Mouse (Mus musculus) G1E (cell line): ENCODE results near the gene Scp2d1. TPM values are rescaled to one million over a fixed set of nuclear protein-coding genes. Genes with fewer than 3 reads are reported as not detected.

Experiments used
- ATAC-seq: 2 replicates; pipeline ENCODE4 v1.8.0; 2016; ENCODE audit warnings: mild to moderate bottlenecking; ENCODE audit not compliant: insufficient number of reproducible peaks, poor library complexity, low FRiP score, severe bottlenecking; ENCODE audit errors: extremely low read depth
- DNase-seq: peaks from one replicate; pipeline ENCODE4 v3.0.0; 2012; ENCODE audit warnings: low spot score
- H3K27me3 ChIP-seq: 2 replicates; pipeline ENCODE4 v1.6.1; 2012; ENCODE audit warnings: mild to moderate bottlenecking, low read length, inconsistent platforms; ENCODE audit not compliant: insufficient read depth
- H3K36me3 ChIP-seq: replicated peaks from 2 replicates; pipeline ENCODE3; 2012; ENCODE audit warnings: mild to moderate bottlenecking, inconsistent platforms
- H3K4me1 ChIP-seq: 2 replicates; pipeline ENCODE4 v1.6.1; 2012; ENCODE audit warnings: low read depth, low read length, inconsistent platforms, mixed read lengths; ENCODE audit not compliant: insufficient read depth
- H3K4me3 ChIP-seq: 2 replicates; pipeline ENCODE4 v1.5.1; 2012; ENCODE audit warnings: low read depth, mild to moderate bottlenecking, inconsistent platforms, low read length, moderate library complexity, mixed read lengths
- H3K9me3 ChIP-seq: replicated peaks from 2 replicates; pipeline ENCODE4 v1.6.1; 2012; ENCODE audit warnings: inconsistent platforms
- CTCF ChIP-seq: IDR thresholded peaks from 2 replicates; pipeline ENCODE4 v1.5.1; 2012; ENCODE audit warnings: low read depth, low read length, inconsistent platforms, mixed read lengths
- GATA1 ChIP-seq: IDR thresholded peaks from 2 replicates; pipeline ENCODE4 v1.6.1; 2012; ENCODE audit warnings: borderline replicate concordance, low read length, inconsistent platforms, mixed read lengths
- GATA2 ChIP-seq: IDR thresholded peaks from 2 replicates; pipeline ENCODE4 v1.6.1; 2012; ENCODE audit warnings: low read depth, low read length, inconsistent platforms, borderline replicate concordance
- POLR2AphosphoS5 ChIP-seq: IDR thresholded peaks from 2 replicates; pipeline ENCODE4 v1.6.1; 2012; ENCODE audit warnings: low read depth, low read length, inconsistent platforms; ENCODE audit not compliant: insufficient replicate concordance
- TAL1 ChIP-seq: conservative IDR thresholded peaks from 2 replicates; pipeline ENCODE4 v1.6.1; 2012; ENCODE audit warnings: low read depth, low read length, inconsistent platforms, mixed read lengths
- polyA plus RNA-seq: library from polyadenylated mRNA; stranded (reverse); fragments of >175 nt; gene quantifications from 2 replicates; pipeline ENCODE4 v1.2.3, GENCODE M21; 2012
- total RNA-seq, 2 experiments: library from RNA; stranded (forward) in 1 of 2; stranded (reverse) in 1 of 2; fragments of 200-1000 nt in 1 of 2; fragments of >200 nt in 1 of 2; fragmentation: Nextera tagmentation in 1 of 2; gene quantifications; 2 replicates each; pipeline ENCODE4 v1.2.3; 2014 to 2017

Scp2d1 gene
- total and polyA plus RNA-seq, 3 experiments = not detected

GRCm38 (mm10) chr2:144783831-144784230, 39.6 kb upstream of the Scp2d1 start:
- DNase-seq (no peak), ATAC-seq (no peak)
- no peaks in the 10 kb centered on the region for H3K4me1 ChIP-seq
- TF ChIP-seq TAL1 (no peak), POLR2AphosphoS5 (no peak), GATA1 (no peak)
- no peaks in the 10 kb centered on the region for H3K36me3 ChIP-seq
- no peak overlapping the region for H3K4me3 ChIP-seq
- no peaks in the 10 kb centered on the region for H3K27me3 ChIP-seq
- H3K9me3 ChIP-seq = no peaks in the 10 kb centered on the region

- DNase-seq = no peak
- H3K9me3 ChIP-seq = no peaks in the 10 kb centered on the region
- no peak overlapping the region for H3K4me3 ChIP-seq
- H3K27me3 ChIP-seq = no peaks in the 10 kb centered on the region
- TF ChIP-seq GATA1 (no peak), GATA2 (no peak), CTCF (no peak), POLR2AphosphoS5 (no peak), TAL1 (no peak)
- H3K4me1 ChIP-seq = no peaks in the 10 kb centered on the region
- ATAC-seq = no peak
- H3K36me3 ChIP-seq = no peaks in the 10 kb centered on the region
Observed at GRCm38 (mm10) chr2:144791671-144792294, 31.7 kb upstream of the Scp2d1 start.

- no peak overlapping the region for H3K4me3 ChIP-seq
- no peaks in the 10 kb centered on the region for H3K4me1 ChIP-seq
- no peak for TF ChIP-seq POLR2AphosphoS5
- no peak for TF ChIP-seq GATA2
- H3K27me3 ChIP-seq = no peaks in the 10 kb centered on the region
- H3K36me3 ChIP-seq = no peaks in the 10 kb centered on the region
- DNase-seq (no peak), ATAC-seq (no peak)
- no peaks in the 10 kb centered on the region for H3K9me3 ChIP-seq
Observed at GRCm38 (mm10) chr2:144797515-144797914, 25.9 kb upstream of the Scp2d1 start.

GRCm38 (mm10) chr2:144807766-144808754, 15.4 kb upstream of the Scp2d1 start:
- DNase-seq (no peak), ATAC-seq (no peak)
- H3K4me3 ChIP-seq = no peak overlapping the region
- no peaks in the 10 kb centered on the region for H3K4me1 ChIP-seq
- no peak for TF ChIP-seq POLR2AphosphoS5
- no peak for TF ChIP-seq CTCF
- no peak for TF ChIP-seq GATA2
- TF ChIP-seq GATA1 = no peak
- no peak for TF ChIP-seq TAL1
- no peaks in the 10 kb centered on the region for H3K9me3 ChIP-seq
- no peaks in the 10 kb centered on the region for H3K36me3 ChIP-seq
- no peaks in the 10 kb centered on the region for H3K27me3 ChIP-seq

- Histone ChIP-seq H3K4me3 (no peak overlapping the region), H3K9me3 (peaks cover 5% of the 10 kb centered on the region), H3K36me3 (no peaks in the 10 kb centered on the region), H3K4me1 (no peaks in the 10 kb centered on the region), H3K27me3 (no peaks in the 10 kb centered on the region)
- ATAC-seq (no peak), DNase-seq (no peak)
- TF ChIP-seq GATA2 = no peak
- TF ChIP-seq CTCF = no peak
- no peak for TF ChIP-seq TAL1
- no peak for TF ChIP-seq GATA1
- TF ChIP-seq POLR2AphosphoS5 = no peak
Observed at GRCm38 (mm10) chr2:144828457-144828985, 5.1 kb downstream of the Scp2d1 start.

GRCm38 (mm10) chr2:144836667-144837311, 13.3 kb downstream of the Scp2d1 start:
- Histone ChIP-seq H3K27me3 (no peaks in the 10 kb centered on the region), H3K36me3 (no peaks in the 10 kb centered on the region), H3K4me3 (no peak overlapping the region), H3K4me1 (no peaks in the 10 kb centered on the region), H3K9me3 (peaks cover 9% of the 10 kb centered on the region; the same call in 1 of the 2 replicates)
- ATAC-seq (no peak), DNase-seq (no peak)
- TF ChIP-seq TAL1 (no peak), POLR2AphosphoS5 (no peak), CTCF (no peak), GATA1 (no peak), GATA2 (no peak)
